Mouse (Mus musculus) cerebellum, adult 9-11 months (tissue): ENCODE measurements around the gene Smarca5.
A peak's percentile ranks its signal among the peaks of the same experiment; 100 is the strongest.

Experiments used
- DNase-seq: peaks from one replicate; pipeline ENCODE4 v3.0.0; 2022

Smarca5 gene

DNA sequence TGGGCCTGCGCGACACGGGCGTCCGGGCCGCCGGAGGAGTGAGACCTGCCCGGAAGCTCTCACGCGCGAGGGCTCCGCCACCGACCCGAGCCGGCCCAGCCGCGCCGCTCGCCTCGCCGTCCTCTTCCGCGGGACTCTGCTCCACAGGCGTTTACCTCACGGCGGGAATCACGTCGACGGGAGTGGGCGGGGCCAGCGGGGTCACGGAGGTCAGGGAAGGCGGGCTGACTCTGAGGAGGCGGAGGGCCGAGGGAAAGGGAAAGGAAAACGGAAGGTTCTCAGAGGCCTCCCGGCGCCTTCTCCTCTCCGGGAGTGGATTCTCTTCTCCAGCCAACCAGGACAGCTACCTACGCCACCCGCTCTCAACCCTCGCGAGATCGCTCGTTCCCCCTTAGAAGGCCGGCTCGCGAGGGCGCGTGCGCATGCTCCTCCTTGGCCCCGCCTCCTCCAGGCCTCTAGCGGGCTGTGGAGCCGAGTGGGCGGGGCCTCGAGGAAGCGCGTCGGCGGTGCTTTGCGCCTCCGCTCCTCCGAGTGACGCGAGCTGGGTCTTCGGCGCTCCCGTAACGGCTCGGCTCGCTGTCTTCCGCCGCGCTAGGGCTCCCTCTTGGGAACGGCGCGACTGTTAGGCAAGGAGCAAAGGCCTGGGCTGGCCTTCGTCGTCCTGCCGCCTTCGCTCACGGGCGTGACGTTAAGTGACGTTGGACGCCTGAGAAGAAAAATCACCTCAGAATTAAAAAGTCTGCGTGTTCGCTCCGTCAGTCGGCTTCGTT, at the start of gene Smarca5:
Gene Smarca5, minus strand, starts transcription at position 343 of the 770 bp plus-strand sequence.
- DNase-seq: peak; percentile 97

DNA sequence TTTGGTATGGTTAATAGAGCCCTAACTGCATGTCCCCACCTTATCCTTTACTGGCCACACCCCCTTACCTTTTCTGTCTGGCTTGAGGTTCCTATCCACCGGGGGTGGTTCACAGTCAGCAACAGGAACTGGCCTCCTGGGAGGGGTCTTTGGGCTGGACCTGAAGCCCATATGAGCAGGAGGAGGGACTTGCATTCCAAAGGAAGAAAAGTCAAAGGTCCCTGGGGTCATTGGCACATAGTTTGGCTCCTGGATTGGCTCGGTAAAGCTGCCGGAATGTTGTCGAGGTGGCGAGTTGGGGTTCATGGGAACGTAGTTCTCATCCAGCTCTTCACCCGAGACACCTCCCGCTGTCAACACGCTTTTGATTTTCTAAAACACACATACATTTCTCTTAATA, 45.3 kb upstream of the Smarca5 start:
- no peak for DNase-seq

DNA sequence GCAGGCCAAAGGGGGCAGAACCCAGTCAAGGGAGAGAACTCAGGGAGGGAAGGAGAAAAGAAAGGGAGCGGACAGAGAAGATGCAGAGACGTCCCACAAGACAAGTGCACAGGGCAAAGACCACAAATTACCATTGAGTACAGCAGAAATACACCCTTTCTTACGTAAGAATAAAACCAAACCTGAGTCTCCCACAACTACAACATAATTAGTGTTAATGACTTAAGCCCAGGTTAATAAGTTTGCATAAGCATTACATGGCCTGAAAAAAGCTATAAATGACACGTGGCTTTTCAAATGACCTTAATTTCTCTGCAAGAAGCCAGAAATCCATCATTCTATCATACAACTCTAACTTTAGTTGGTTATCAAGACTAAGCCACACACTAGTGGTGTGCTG, 44.0 kb upstream of the Smarca5 start:
- no peak for DNase-seq

DNA sequence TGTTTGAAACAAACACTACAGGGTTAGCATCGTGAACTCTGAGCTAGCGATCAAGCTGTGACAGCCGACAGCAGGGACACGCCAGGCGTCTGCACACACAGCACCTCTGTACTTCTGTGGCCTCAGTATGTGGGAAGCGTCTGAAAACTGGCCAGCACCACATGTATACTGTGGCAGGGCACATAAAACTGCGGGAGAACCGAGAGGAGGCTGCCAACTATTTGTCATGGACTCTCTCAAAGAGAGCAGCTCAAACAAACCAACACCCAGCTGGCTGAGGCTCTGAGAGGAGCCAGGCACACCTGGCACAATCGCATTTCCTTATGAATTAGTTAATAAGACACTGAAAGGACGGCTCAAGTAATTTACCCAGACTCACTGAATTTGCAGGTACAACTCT, 42.0 kb upstream of the Smarca5 start:
- no peak for DNase-seq

DNA sequence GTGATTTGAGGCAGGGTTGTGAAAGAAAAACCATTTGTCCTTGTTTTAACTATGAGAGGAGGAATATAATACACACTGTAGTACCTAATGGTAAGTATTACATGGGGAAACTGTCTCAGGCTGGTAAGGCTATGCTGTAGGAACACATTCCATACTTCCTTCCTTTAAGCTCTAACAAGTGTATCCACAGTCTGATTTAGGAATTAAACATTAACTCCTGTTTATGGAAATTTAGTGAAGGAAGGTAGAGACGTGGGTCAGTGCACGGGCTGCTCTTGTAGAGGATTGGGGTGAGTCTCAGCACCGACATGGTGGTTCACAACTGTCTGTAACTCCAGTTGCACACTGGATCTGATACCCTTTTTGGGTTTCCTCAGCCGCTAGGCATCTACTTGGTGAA, 41.0 kb upstream of the Smarca5 start:
- DNase-seq: no peak

DNA sequence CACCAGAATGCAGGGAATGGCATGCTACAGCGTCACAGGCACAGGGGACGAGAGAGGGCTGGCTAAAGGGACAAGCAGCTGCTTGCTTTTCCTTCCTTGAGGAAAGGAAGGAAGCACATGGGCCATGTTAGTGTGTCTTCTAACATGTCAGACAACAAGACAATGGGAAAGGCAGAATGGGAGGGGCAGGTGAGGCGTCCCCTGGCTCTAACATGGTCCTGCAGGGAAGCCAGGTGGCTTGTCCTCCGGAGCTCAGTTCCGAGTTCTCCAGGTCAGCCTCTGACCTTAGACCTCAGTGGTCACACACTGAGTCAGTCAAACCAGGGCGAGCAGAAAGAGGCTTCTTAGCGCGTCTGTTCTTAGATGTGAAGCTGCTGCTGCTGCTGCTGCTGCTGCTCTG, 37.1 kb upstream of the Smarca5 start:
- DNase-seq: no peak

DNA sequence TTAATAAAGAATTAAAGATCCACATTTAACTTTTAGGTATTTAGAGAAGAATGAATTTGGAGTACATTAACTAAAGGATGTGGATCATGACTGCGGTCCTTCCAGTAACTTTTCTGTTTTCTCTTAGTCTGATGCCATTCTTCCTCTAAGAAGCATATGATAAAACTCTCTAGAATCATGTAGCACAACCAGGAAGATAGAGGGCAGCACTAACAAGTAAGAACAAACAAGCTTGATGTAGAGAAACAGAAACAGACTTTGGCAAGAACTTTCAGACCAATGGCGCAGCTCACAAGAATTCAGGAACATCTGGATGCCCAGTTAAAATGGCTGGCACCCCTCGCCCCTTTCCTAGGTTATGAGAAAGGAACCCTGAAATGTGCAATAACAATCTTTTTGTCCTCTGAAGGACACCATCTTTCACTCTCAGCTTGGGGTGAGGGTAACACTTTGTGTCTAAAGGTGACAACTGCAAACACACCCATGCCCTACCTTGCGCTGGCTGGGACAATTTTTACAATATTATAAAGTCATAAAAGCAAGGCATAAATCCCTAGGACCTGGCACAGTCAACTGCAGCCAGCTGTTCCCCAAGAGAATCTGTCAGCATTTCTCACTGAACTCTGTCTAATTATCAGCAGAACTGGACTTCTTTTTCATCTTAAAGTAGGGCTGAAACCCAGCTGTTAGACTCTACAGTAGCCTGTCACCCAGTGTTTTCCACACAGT, 33.6 kb upstream of the Smarca5 start:
- DNase-seq: no peak

DNA sequence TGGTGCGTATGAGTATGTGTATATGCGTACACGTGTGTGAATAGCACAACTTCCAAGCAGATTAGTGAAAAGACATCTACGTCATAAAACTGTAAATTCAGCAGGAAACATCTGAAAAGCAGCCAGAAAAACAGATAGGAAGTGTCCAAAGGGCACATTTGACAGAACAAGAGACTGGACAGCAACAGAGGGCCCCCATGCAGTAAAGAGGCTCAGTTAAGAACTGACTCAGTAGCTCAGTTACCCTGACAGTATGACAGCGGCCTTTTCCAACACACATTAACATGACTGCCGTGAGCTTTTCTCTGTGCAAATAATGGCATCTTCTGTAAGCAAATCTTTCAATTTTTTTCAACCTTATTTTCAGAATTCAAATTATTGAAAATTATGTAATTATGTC, 29.2 kb upstream of the Smarca5 start:
- DNase-seq: no peak

DNA sequence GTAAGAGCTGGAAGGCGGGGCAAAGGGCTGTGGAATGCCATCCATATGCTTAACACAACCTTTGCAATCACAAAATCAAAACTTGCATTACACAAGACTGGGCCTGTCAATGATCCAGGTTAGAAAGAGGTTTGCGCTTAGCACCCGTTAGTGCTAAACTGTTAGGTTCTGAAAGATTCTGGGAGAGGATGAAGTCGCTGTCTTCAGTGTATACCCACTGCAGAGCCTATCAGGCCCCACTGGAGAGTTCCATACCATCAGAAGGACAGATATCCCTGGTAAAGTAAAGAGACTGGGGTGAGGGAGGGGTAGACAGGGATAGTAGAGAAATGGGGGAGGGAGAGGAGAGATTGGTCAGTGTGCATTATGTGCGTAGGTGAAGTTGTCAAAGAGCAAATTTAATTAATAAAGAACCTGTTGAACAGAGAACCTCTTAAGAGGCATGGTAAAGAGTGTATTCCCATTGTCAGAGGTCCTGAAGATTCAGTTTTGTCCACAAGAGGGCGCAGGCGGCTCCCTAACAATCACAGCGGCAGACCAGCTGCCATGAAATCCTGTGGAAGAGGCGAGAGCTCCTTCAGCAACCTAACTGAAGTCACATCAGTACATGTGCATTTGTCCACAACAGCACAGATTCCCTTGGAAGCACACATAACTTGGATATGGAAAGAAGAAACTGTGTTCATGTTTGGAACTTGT, 13.9 kb upstream of the Smarca5 start:
- peak; percentile 61 for DNase-seq

DNA sequence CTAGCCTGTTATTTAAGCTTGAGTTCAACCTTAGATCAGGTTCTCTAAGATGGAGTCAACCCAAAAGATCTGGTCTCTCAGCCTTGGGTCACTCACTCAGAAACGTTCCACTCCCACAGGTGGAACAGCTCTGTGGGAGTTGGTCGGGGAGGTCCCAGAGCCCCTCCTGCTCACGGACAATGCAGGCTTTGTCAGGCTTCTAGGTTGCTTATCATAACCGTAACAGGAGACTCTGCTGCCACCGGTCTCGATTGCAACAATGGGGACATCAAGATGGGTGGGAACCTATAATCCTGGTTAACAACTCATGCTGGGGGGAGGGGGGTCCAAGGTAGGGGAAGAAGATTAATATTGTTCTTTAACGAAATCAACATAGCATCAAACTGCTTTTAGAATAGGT, 13.1 kb upstream of the Smarca5 start:
- DNase-seq: no peak

DNA sequence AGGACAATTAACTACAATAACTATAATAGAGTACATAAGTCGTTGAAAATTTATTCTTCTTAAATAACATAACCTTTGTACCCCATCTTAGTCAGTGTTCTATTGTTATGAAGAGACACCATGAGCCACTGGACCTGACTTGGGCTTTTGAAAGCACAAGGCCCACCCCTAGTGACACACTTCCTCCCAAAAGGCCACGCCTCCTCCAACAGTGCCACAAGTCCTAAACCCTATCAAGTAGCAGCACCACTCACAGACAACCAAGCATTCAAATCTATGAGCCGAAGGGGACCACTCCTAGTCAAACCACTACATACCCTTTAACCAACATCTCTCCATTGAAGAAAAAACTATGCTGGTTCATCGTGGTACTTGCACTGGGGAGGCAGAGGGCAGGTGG, 9.8 kb upstream of the Smarca5 start:
- DNase-seq: no peak

DNA sequence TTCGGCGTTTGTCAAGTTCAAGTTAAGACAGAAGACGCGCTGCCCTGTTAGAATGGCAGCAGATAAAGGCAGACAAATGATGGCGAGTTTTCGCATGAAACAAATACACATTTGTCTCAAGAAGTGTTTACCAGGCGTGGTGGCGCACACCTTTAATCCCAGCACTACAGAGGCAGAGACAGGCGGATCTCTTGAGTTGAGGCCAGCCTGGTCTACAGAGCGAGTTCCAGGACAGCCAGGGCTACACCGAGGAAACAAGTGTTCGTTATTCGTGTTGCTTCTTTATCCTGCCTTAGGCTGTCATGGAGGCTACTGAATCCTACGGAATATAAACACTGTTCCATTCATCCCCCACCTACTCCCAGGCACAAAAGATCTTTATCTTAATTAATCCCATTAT, 635 bp upstream of the Smarca5 start:
- no peak for DNase-seq

DNA sequence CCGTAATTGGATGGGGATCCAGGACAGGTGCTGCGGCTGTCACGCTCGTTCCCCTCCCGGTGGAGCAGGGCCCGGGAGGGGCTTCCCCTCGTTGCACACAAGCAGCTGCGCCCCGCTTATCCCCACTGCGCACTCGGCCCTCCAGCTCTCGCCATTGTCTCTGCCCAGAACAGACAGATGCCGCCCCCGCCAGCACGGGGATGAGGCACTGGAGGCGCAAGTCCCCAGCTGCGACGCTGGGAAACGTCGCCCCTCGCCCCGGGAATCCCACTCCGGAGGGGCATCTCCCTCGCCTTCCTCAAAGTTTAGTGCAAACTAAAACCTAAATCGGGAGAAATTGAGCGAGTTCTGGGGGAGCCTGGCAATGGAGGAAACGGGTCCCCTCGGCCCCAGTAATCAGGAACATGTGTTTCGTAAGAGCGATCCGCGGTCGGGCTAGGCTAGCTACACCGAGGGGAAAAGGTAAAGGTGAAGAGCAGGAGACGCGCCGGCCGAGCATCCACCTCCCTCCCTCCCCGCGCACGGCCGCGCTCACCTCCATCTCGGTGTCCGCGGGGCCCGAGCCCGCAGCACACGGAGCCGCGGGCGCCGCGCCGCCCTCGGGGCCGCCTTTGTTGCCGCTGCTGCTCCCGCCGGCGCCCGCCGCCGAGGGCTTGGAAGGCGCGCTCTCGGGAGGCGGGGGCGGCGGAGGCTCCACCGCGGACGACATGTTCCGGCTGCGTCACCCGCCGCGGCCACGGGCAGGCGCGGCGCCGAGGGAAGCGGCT, 726 bp downstream of the Smarca5 start:
- peak; percentile 75 for DNase-seq

DNA sequence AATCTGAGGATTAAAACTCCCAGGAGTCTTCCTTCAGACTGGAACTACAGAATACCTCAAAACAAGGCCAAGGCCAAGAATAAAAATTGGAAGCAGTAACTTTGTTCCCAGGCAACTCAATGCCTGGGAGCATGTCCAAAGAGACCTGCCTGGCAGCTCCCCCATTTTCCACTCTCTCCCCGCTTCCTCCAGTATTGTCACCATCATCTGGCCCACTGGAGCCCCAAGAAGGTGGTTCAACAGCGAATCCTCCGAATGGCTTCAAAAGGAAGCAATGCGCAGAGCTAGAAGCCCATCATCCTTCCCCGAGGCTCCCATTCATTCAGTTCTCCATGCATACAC, 1.3 kb downstream of the Smarca5 start:
- no peak for DNase-seq

DNA sequence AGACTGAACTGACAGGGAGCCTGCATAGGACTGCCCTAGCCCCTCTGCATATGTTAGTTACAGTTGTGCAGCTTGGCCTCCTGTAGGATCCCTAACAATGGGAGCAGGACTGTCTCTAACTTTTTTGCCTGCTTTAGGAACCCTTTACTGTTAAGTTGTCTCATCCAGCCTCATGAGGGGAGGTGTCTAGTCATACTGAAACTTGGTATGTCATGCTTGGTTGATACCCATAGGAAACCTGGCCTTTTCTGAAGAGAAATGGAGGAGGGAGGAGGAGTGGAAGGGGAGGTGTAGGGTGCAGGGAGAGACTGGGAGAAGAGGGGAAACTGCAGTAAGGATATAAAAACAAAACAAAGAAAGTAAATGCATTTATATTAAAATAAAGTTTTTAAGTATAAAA, 7.0 kb downstream of the Smarca5 start:
- DNase-seq: no peak

DNA sequence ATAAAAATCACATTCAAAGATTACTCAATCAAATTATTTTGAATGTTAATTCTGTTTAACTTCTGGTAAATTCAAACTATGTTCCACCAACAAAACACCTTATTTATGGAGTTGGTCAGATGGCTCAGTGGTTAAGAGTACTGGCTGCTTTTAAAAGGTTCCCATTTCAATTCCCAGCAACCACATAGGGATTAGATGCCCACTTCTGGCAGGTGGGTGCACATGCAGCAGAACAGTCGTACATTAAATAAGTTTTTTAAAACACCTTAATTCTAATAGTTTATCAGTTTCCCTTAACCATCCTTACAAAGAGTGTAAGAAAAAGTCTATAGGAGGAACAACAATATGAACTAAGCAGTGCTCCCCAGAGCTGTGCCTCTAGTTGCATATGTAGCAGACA, 24.8 kb downstream of the Smarca5 start:
- DNase-seq: no peak

DNA sequence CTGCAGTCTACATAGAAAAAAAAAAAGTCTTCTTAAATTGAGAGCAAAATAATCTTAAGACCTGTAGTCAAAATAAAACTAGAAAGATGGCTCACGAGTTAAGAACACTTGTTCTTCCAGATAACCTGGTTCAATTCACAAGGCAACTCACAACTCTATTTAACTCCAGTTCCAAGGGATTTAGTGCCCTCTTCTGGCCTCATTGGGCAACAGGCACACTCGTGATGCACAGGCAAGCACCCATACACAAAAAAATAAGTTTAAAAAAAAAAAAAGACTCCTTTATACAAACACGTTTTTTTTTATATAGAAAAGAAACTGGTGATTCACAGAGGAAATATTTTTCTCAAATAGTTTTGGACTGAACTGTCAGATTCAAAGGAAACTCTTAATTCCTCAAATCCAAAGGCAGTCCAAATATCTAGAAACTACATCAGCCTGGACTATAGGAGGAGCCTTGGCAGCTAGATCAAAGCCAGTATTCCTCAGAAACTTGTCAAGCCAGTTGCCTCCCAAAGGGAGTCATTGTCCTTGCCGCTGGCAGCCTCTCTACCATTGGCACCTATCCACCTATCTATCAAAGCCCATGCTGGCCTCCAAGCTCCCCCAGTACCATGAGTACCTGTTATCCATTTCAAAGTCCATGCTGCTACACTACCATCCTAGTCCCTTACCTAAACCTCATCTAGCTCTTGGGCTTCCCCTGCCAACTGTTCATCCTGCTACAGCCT, 28.5 kb downstream of the Smarca5 start:
- no peak for DNase-seq

DNA sequence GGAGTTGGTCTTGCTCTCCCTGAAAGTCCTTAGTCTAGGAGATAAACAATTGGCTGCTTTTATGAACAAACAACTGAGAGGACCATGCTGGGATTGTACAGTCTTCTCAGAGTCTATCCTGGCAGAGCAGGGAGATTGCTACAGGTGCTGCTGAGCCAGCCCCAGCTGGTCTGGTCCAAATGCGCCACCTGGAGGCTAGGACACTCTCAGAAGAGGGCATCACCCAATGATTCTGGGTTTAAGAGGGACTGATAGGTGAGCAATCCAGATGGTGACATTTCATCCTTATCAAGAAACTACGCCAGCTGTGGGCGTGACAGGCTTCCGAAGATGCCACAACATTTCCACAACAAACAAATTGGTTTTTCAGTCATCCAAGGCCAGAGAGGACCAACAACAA, 51.2 kb downstream of the Smarca5 start:
- DNase-seq: peak; percentile 31

DNA sequence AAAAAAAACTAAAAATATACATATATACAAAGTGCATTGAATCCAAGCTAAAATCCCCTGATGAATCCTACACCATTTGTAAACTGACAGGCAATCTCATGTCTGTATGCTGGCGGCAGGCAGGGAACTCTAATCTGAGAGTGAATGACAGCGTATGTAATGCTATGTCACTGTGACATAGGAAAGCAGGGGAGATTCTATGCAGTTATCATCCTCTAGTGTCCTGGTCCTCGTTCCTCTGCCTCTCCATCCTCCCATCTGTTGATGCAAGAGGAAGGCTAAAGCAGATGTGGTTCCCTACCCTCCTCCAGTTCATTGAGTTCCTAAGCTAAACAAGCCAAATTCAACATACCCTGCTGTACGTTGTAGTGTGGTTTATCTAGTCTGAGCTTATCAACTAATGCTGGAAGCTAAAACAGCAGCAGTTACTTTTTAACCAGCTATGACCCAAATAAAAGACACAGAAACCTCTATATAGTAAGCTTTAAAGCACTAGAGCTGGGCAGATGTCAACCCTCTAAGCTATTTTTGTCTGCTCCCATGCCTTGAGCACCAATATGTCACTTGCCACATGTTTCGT, 55.5 kb downstream of the Smarca5 start:
- no peak for DNase-seq

DNA sequence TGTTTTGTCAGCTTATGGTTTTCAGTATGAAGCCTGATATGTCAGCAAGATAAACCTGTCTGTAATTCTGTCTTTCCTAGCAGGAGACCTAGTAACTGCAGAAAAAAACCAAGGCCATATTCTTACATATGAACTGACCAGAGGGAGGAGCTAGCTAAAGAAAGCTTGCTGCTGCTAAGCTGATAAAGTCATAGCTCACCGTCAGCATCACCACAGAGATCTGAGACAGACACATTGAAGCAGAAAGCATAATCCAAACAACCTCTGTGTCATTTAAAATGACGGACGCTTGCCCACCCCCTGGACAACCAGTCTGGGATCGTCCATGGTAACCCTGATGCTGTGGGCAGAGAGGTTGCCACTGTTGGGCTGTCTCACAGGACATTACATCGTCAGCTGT, 56.7 kb downstream of the Smarca5 start:
- DNase-seq: no peak

DNA sequence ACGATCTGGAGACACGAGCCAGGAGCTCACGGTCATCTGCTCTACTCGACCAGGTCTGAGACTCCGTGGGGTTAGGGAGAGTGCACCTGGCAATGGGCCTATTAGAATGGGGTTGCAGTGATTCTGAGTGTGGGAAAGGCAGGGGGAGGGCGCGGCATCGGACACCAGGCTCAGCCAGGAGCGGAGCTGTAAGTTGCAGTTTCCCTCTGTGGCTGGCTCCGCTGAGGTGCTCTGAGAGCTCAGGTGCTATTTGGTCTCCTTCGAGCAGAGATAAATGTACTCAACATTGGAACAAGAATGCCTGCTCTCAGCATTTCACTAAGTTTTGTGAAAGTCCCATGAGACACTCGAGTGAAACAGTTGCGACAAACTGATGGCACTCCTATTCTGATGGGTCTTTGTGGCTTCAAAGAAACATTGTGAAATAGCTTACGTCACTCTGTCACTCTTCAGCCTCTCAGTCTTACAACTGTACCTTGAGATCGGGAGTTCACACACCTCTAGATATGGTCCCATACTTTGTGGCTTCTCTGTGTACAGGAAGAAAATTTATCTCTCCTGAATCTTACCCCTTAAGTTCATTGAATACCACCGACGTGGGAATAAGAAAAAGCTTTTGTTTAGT, 69.9 kb downstream of the Smarca5 start:
- DNase-seq: no peak

DNA sequence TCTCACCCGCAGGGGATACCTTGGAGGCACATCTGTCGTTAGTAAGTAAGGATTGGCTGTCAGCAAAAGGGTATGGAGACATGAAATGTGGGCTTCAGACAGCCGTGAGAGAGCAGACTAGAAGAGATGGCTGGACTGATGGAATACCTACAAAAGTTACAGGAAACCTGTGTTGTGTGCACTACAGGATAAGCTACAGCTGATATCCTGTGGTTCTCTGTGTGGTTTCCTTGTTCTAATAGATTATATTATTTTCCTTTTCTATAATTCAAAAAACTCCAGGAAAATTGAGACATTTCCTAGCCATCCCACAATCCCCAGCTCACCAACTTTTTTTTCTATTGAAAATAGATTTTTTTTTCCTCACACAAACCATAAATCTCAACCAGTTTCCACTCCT, 75.8 kb downstream of the Smarca5 start:
- no peak for DNase-seq
